Mouse (Mus musculus) hindbrain, postnatal 0 days (tissue): ENCODE measurements around the gene Nubp1. TPM values are rescaled to one million over a fixed set of nuclear protein-coding genes. Genes with fewer than 3 reads are reported as not detected.

Experiments used
- ATAC-seq: fragments of 200-750 bp; cut with Nextera tagmentation; 2 replicates; pipeline ENCODE4 v1.8.0; 2017; ENCODE audit warnings: mild to moderate bottlenecking, moderate TSS enrichment, moderate library complexity
- DNase-seq: peaks from one replicate; pipeline ENCODE4 v3.0.0-alpha.2; 2015; ENCODE audit warnings: low spot score
- H3K27ac ChIP-seq: fragments of 300-500 bp; sonication (generic); 2 replicates; pipeline ENCODE4 v1.5.1; 2014; ENCODE audit warnings: mild to moderate bottlenecking
- H3K27me3 ChIP-seq: fragments of 300-500 bp; sonication (generic); 2 replicates; pipeline ENCODE4 v1.6.1; 2014; ENCODE audit warnings: low read length, mixed read lengths; ENCODE audit not compliant: insufficient read depth
- H3K36me3 ChIP-seq: fragments of 300-500 bp; sonication (generic); 2 replicates; pipeline ENCODE4 v1.6.1; 2014; ENCODE audit warnings: low read length, mixed read lengths; ENCODE audit not compliant: insufficient read depth
- H3K4me1 ChIP-seq: fragments of 300-500 bp; sonication (generic); 2 replicates; pipeline ENCODE4 v1.6.1; 2014; ENCODE audit warnings: antibody characterized with exemption, low read length, mixed read lengths; ENCODE audit not compliant: insufficient read depth
- H3K4me2 ChIP-seq: fragments of 300-500 bp; sonication (generic); 2 replicates; pipeline ENCODE4 v1.6.1; 2014; ENCODE audit warnings: low read depth, mild to moderate bottlenecking, low read length, moderate library complexity, mixed read lengths
- H3K4me3 ChIP-seq: fragments of 300-500 bp; sonication (generic); 2 replicates; pipeline ENCODE4 v1.5.1; 2014; ENCODE audit warnings: low read length
- H3K9ac ChIP-seq: fragments of 300-500 bp; sonication (generic); replicated peaks from 2 replicates; pipeline ENCODE4 v1.6.1; 2014; ENCODE audit warnings: mild to moderate bottlenecking, low read length, moderate library complexity, mixed read lengths
- H3K9me3 ChIP-seq: fragments of 300-500 bp; sonication (generic); 2 replicates; pipeline ENCODE4 v1.6.1; 2016; ENCODE audit warnings: low read length, mixed read lengths
- CTCF ChIP-seq: IDR thresholded peaks from 2 replicates; pipeline ENCODE4 v1.5.1; 2016; ENCODE audit warnings: antibody characterized with exemption, control low read depth, low read depth
- WGBS: fragments of 180-500 bp; shearing (Covaris S2); extraction: QIAGEN DNeasy Blood & Tissue Kit; methylation state at CpG from one replicate; pipeline ENCODE4 v1.1.7; 2014; 5-methylcytosine and 5-hydroxymethylcytosine counted together
- polyA plus RNA-seq: library from polyadenylated mRNA; unstranded; fragments of >200 nt; fragmentation: Nextera tagmentation; extraction: Ambion mirVana; gene quantifications from 2 replicates; pipeline ENCODE4 v1.2.1, GENCODE M21; 2015
- total RNA-seq: library from RNA; depleted of rRNA; stranded (reverse); fragments of >200 nt; gene quantifications from 2 replicates; pipeline ENCODE4 v1.2.3, GENCODE M21; 2014

The Nubp1 gene
- total and polyA plus RNA-seq, 2 experiments from 2014 or later, result 29.0 to 32.4 TPM

- Histone ChIP-seq H3K36me3 (no peaks in the 10 kb centered on the region), H3K9ac (no peak overlapping the region), H3K27me3 (no peaks in the 10 kb centered on the region), H3K4me3 (no peak overlapping the region), H3K9me3 (no peaks in the 10 kb centered on the region), H3K4me1 (no peaks in the 10 kb centered on the region; the same call in 1 of the 2 replicates), H3K27ac (no peak overlapping the region), H3K4me2 (no peak overlapping the region)
- no peak for TF ChIP-seq CTCF
- WGBS, result 65% methylated on average over 5 of the region's 5 CpGs
- DNase-seq (no peak), ATAC-seq (no peak)
These were observed 26.3 kb downstream of the Nubp1 start for GRCm38 (mm10) chr16:10438055-10438454.

GRCm38 (mm10) chr16:10441328-10441727 lies 29.6 kb downstream of the Nubp1 start:
- DNase-seq, result no peak
- WGBS, result 87% methylated on average over 6 of the region's 6 CpGs
- H3K27me3 ChIP-seq, result no peaks in the 10 kb centered on the region
- H3K27ac ChIP-seq, result no peak overlapping the region
- H3K9me3 ChIP-seq, result no peaks in the 10 kb centered on the region
- no peak overlapping the region for H3K4me2 ChIP-seq
- no peak for TF ChIP-seq CTCF
- peaks cover 10% of the 10 kb centered on the region; the same call in 1 of the 2 replicates for H3K4me1 ChIP-seq
- no peak for ATAC-seq
- H3K36me3 ChIP-seq, result no peaks in the 10 kb centered on the region
- no peak overlapping the region for H3K4me3 ChIP-seq
- no peak overlapping the region for H3K9ac ChIP-seq

- no peak for TF ChIP-seq CTCF
- ATAC-seq, result no peak
- no peaks in the 10 kb centered on the region for H3K9me3 ChIP-seq
- no peak overlapping the region for H3K9ac ChIP-seq
- H3K4me1 ChIP-seq, result peaks cover 10% of the 10 kb centered on the region; the same call in 1 of the 2 replicates
- no peaks in the 10 kb centered on the region for H3K27me3 ChIP-seq
- H3K4me2 ChIP-seq, result no peak overlapping the region
- DNase-seq, result no peak
- 91% methylated on average over 4 of the region's 4 CpGs for WGBS
- no peaks in the 10 kb centered on the region for H3K36me3 ChIP-seq
- no peak overlapping the region for H3K27ac ChIP-seq
- no peak overlapping the region for H3K4me3 ChIP-seq
These were observed 30.0 kb downstream of the Nubp1 start for GRCm38 (mm10) chr16:10441761-10442160.

GRCm38 (mm10) chr16:10443723-10444122 lies 32.0 kb downstream of the Nubp1 start:
- no peak for TF ChIP-seq CTCF
- Histone ChIP-seq H3K4me2 (no peak overlapping the region), H3K27me3 (no peaks in the 10 kb centered on the region), H3K9me3 (no peaks in the 10 kb centered on the region), H3K4me3 (no peak overlapping the region), H3K4me1 (peaks cover 15% of the 10 kb centered on the region), H3K27ac (no peak overlapping the region), H3K9ac (no peak overlapping the region), H3K36me3 (no peaks in the 10 kb centered on the region)
- DNase-seq, result no peak
- ATAC-seq, result no peak

- Histone ChIP-seq H3K4me3 (peak overlapping the region; percentile 54), H3K4me1 (peaks cover 15% of the 10 kb centered on the region), H3K27me3 (no peaks in the 10 kb centered on the region), H3K27ac (peak overlapping the region; percentile 71), H3K4me2 (peak overlapping the region; percentile 70), H3K9me3 (no peaks in the 10 kb centered on the region), H3K9ac (peak overlapping the region; percentile 61), H3K36me3 (no peaks in the 10 kb centered on the region)
- peak; percentile 82 for ATAC-seq
- 9% methylated on average over 13 of the region's 13 CpGs for WGBS
- peak; percentile 41 for DNase-seq
- TF ChIP-seq CTCF, result no peak; the same call in 1 of the 2 replicates
These were observed 35.0 kb downstream of the Nubp1 start for GRCm38 (mm10) chr16:10446573-10447263.

- no peak; the same call in 1 of the 2 replicates for TF ChIP-seq CTCF
- Histone ChIP-seq H3K4me1 (peaks cover 19% of the 10 kb centered on the region), H3K4me3 (peak within 1 kb of the TSS; percentile 54), H3K4me2 (peak within 1 kb of the TSS; percentile 70), H3K9ac (peak within 1 kb of the TSS; percentile 61), H3K9me3 (no peaks in the 10 kb centered on the region), H3K27me3 (no peaks in the 10 kb centered on the region), H3K27ac (peak within 1 kb of the TSS; percentile 71), H3K36me3 (no peaks in the 10 kb centered on the region)
- ATAC-seq, result peak; percentile 96
- peak; percentile 94 for DNase-seq
- 2% methylated on average over 12 of the region's 12 CpGs for WGBS
These were observed 35.5 kb downstream of the Nubp1 start, which contains the start of gene Tvp23a for GRCm38 (mm10) chr16:10447264-10447594. Gene Tvp23a (minus strand): TSS chr16:10447362.

- Histone ChIP-seq H3K9me3 (no peaks in the 10 kb centered on the region), H3K27ac (peak overlapping the region; percentile 71; the same call in 1 of the 2 replicates), H3K36me3 (no peaks in the 10 kb centered on the region), H3K9ac (peak overlapping the region; percentile 61), H3K4me2 (peak overlapping the region; percentile 70), H3K4me3 (peak overlapping the region; percentile 54), H3K4me1 (peaks cover 20% of the 10 kb centered on the region), H3K27me3 (no peaks in the 10 kb centered on the region)
- no peak for TF ChIP-seq CTCF
- DNase-seq, result no peak
- 72% methylated on average over 2 of the region's 2 CpGs for WGBS
- ATAC-seq, result no peak
These were observed 36.0 kb downstream of the Nubp1 start for GRCm38 (mm10) chr16:10447781-10448180.
